Mouse (Mus musculus) heart, adult 9 months (tissue): Measurements from ENCODE around the gene Hist2h2be.
"Not testable (repeated sequence)": the region's sequence is repeated elsewhere in the genome, so short reads cannot be mapped to it uniquely, and the experiment has no call there.

Experiments used
- DNase-seq, 2 experiments: peaks; one replicate each; pipeline ENCODE4 v3.0.0; 2022; ENCODE audit warnings: low spot score in 2 of 2

Gene Hist2h2be

DNA sequence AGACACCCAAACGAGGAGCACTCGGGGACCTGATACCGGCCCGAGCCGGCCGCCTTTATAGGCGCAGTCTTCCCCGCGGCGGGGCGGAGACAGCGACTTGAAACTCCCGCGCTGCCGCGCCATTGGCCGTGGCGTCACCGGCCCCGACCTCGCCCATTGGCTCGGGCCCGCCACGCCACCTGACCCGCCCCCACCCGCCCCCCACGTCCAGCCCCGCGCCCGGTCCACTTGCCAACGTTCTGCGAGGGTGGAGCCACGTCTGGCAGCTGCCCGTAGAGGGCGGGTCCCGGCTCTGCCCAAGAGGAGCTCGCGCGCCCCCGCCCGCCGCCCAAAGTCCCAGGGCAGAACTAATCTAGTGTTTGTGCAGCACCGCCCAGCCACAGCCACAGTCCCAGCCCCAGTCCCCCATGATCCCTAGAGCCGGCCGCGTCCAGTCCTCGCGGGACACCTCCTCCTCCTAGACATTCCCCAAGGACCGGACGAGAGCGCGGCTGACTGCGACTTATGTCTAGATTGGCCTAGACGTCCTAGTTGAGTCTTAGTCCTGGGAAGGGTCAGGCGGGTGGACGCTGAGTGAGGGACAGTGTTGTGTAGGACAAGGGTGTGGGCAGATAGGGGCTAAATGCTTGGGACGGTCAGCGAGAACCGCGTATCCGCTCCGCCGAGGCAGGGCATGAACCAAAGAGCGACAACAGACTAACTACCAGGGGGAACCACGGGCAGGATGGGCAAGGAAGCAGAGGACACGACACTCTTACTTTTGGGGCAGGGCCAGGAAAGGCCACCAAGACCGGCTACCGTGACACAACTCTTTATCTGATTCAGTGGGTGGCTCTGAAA, 18.3 kb downstream of the Hist2h2be start, which contains the start of gene Hist2h3c2:
Gene Hist2h3c2, minus strand, starts transcription at position 174 of the 840 bp plus-strand sequence.
- peak; percentile 46 to 61 for DNase-seq

DNA sequence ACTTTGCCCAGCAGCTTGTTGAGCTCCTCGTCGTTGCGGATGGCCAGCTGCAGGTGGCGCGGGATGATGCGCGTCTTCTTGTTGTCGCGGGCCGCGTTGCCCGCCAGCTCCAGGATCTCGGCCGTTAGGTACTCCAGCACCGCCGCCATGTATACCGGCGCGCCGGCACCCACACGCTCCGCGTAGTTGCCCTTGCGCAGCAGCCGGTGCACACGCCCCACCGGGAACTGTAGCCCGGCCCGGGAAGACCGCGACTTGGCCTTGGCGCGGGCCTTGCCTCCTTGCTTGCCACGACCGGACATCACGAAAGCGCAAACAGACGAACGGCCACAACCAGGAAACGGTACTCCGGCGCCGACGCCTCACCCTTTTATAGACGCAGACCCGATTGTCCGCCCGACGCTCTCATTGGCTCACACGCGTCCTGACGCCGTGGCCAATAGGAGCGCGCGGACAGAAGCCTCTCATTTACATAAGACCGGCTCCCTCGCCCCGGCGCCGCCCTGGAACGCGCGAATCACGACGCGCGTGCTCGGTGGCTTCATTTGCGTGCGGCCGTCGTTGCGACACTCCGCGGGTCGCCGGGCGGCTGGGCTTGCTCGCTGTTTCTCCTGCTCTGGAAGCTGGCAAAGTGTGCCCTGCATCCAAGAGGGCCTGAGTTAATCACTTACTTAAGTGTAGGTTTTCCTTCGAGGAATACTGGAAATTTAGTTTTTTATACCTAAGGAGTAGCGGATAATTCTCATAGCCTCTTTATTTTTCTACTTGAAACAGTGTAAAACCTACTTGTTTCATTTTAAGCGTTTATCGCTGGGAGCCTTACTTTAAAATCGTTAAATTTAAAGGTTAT, 19.3 kb downstream of the Hist2h2be start, which contains the start of gene Hist2h2aa2:
Gene Hist2h2aa2, minus strand, starts transcription at position 328 of the 850 bp plus-strand sequence.
- peak; percentile 97 for DNase-seq

DNA sequence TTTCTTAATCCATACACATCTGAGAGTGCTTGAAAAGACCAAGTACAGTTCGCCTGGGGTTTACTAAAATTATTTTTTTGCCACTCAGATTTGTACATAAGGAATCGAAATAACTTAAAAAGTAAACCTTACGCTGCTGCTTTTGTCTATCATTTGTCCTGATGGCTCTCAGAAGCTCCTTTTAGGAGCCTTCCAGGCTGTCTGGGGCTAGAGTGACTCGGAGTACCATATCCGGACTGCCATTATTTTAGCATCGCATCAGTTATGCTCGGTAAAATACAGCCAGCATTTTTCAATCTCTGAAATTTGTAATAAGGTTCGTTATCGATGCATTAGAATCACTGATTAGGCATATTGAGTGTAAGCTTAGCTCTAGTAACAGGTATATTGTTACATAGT, 19.9 kb downstream of the Hist2h2be start:
- no peak for DNase-seq

GRCm38 (mm10) chr3:96243921-96244572, 23.1 kb downstream of the Hist2h2be start:
- DNase-seq = peak; percentile 28 to 53

- peak; percentile 91 to 93 for DNase-seq
These were observed 24.3 kb downstream of the Hist2h2be start, which contains the start of gene Hist2h2aa1 for GRCm38 (mm10) chr3:96245003-96245886. Hist2h2aa1 (plus strand) TSS chr3:96245497.

DNA sequence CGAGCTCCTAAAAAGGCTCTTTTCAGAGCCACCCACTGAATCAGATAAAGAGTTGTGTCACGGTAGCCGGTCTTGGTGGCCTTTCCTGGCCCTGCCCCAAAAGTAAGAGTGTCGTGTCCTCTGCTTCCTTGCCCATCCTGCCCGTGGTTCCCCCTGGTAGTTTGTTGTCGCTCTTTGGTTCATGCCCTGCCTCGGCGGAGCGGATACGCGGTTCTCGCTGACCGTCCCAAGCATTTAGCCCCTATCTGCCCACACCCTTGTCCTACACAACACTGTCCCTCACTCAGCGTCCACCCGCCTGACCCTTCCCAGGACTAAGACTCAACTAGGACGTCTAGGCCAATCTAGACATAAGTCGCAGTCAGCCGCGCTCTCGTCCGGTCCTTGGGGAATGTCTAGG, 25.1 kb downstream of the Hist2h2be start:
- not testable (repeated sequence) for DNase-seq

DNA sequence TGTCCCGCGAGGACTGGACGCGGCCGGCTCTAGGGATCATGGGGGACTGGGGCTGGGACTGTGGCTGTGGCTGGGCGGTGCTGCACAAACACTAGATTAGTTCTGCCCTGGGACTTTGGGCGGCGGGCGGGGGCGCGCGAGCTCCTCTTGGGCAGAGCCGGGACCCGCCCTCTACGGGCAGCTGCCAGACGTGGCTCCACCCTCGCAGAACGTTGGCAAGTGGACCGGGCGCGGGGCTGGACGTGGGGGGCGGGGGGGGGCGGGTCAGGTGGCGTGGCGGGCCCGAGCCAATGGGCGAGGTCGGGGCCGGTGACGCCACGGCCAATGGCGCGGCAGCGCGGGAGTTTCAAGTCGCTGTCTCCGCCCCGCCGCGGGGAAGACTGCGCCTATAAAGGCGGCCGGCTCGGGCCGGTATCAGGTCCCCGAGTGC, 25.5 kb downstream of the Hist2h2be start, which contains the start of gene Hist2h3c1:
Gene Hist2h3c1, plus strand, starts transcription at position 259 of the 430 bp plus-strand sequence.
- DNase-seq = not testable (repeated sequence)

DNA sequence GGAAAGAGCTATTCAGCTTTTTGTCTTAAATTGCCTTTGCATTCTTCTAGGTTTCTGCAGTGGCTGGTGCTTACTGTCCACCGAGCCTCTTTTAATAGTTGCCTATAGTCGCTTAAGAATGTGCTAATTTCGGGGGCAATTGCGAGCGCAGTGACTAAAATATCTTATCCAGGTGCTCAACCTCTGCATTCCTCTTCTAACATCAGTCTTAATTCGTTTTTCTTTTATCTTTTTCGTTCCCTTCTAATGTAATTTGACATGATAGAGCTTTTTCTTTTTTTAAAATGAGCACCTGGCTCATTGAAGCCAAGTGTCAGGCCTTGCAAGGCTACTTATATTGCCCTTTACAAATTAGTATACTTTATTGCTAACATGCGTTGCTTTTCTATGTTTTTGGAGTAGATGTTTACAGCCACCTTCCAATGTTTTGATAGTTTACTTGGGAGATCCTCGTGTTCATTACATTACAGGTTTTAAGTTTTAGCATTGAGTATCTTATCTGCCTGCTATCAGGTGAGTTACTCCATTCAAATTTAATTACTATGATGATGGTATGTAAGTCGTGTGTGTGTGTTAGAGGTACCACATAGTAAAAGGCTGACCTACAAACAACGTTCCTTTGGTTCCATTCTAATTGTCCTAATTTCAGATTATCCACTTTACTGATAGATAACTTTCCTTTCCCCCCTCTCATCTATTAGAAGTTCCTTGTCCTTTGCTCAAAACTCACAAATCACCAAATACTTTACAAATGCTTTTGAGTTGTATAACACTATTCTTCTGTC, 26.6 kb downstream of the Hist2h2be start:
- no peak for DNase-seq

GRCm38 (mm10) chr3:96248141-96249033, 27.5 kb downstream of the Hist2h2be start:
- DNase-seq = no peak

- DNase-seq = no peak
These were observed 28.1 kb downstream of the Hist2h2be start for GRCm38 (mm10) chr3:96249034-96249345.

DNA sequence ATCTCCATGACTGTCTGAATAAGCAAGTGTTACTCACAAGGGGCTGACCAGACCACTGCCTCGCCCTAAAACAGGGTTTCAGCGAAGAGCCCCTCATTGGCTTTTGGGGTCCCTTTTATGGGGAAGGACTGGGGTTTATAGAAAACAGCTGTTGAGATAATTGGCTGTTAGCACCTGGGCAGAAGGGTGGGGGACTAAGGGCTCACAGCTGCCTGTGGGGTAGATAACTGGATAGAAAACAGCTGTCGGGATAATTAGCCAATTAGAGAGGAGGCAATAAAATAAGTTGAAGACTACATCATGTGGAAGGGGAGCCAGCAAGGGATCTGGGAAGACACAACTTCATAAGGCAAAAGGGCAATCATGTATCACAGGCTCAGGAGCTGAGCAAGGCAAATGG, 30.0 kb downstream of the Hist2h2be start:
- no peak for DNase-seq

DNA sequence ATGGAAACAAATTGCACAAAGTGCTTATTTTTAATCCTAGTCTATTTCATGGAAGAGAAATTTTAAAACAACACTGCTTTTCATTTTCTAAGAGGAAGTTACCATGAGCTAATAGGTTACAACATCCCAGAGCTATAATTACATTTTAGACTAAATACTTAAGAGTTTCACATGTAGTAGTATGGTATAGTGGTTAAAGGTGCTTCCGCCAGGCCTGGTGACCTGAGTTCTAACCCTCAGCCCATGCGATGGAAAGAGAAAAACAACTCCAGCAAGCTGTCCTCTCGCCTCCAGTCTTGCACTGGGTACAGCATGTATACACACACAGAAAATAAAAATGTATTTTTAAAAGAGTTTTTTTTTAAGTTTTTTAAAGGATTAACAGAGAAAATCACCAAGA, 30.9 kb downstream of the Hist2h2be start:
- no peak for DNase-seq

GRCm38 (mm10) chr3:96254683-96255355, 33.9 kb downstream of the Hist2h2be start:
- no peak for DNase-seq

DNA sequence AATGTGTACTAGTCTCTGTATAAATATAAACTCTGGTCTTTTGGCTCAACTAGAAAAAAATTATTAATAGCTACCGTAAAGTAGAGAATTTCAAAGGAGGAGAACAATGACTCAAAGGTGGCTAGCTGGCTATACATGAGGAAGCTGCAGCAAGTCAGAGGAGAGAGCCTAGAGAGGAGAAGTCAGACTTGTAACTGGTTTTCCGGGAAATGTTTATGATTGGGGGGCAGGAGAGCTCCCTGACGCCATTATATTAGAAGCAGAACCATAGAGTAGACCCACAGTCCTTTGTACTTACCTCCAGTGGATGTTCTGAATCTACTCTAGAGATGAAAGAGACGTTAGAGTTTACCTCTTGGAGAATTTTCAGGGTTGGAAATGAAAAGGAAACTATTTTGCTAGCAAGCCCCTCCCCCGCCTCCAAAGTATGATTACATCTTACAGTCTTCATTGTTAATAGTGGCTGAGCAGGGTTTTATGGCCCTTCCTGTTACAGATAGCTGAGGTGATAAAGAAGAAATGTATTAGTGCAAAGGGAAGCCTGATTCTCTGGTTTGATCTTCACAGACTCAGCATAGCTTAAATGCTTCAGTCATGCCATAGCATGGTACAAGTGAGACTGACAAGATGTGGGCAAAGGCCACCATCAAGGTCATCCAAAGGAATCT, 35.1 kb downstream of the Hist2h2be start:
- DNase-seq = no peak

DNA sequence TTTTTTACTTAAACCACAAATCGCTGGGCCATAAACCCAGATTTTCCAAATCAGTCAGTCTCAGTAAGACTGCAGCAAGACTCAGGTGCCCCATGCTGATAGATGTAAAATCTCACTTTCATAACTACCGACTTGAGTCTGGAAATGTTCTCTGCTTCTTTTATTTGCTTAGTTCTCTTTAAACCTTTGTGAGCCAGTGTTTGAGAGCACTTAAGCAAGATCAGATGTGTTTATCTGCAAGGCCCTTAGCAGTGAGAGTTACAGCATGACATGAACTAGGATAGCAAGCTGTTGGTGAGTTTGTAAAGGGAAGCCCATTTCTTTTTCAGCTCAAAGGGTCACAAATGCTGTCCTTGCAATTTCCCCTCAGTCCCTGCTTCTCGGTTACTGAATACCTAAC, 36.3 kb downstream of the Hist2h2be start:
- no peak for DNase-seq

GRCm38 (mm10) chr3:96260220-96260619, 39.3 kb downstream of the Hist2h2be start:
- no peak for DNase-seq

DNA sequence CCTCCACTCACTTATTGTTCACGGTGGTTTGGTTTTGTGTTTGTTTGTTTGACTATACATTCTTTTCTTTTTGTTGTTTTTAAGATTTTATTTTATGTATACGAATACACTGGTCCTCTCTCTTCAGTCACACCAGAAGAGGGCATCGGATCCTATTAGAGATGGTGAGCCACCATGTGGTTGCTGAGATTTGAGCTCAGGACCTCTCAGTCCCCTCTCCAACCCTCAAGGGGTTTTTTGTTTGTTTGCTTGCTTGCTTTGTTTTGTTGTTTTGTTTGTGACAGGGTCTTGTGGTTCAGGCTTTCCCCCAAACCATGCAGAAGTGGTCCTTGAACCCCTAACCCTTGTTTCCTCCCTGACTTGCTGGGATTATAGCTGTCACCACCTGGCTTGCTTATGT, 40.7 kb downstream of the Hist2h2be start:
- DNase-seq = no peak
